Mouse (Mus musculus) induced T-regulatory cell, adult 2 months (primary cell): ENCODE measurements around the gene Smg5.
"Not testable (repeated sequence)": the region's sequence is repeated elsewhere in the genome, so short reads cannot be mapped to it uniquely, and the experiment has no call there.

Experiments
- DNase-seq: peaks from one replicate; pipeline ENCODE4 v3.0.0-alpha.2; 2012; ENCODE audit warnings: low read depth

The Smg5 gene

GRCm38 (mm10) chr3:88336058-88337013 is at the start of gene Smg5, which contains the start of gene Tmem79:
Gene Smg5 (plus strand): TSS chr3:88336260.
Gene Tmem79 (minus strand): TSS chr3:88336148.
- DNase-seq, result peak; percentile 98

- DNase-seq, result no peak
These were observed 49.0 kb upstream of the Smg5 start, which contains the start of gene Gm38392 for GRCm38 (mm10) chr3:88287110-88287509. Gene Gm38392 (minus strand): TSS chr3:88287210.

- not testable (repeated sequence) for DNase-seq
These were observed 47.8 kb upstream of the Smg5 start for GRCm38 (mm10) chr3:88288133-88288713.

GRCm38 (mm10) chr3:88291970-88292369 is 44.1 kb upstream of the Smg5 start:
- DNase-seq, result peak; percentile 62

- DNase-seq, result not testable (repeated sequence)
These were observed 40.8 kb upstream of the Smg5 start for GRCm38 (mm10) chr3:88295272-88295671.

GRCm38 (mm10) chr3:88296110-88296560 is 39.9 kb upstream of the Smg5 start:
- DNase-seq, result no peak

GRCm38 (mm10) chr3:88296561-88297318 is 39.3 kb upstream of the Smg5 start, which contains the start of the genes Tsacc and Cct3:
Gene Tsacc (minus strand): TSS chr3:88296999.
Gene Cct3 (plus strand): TSS chr3:88297116.
- DNase-seq, result peak; percentile 99

- peak; percentile 87 for DNase-seq
These were observed 38.7 kb upstream of the Smg5 start for GRCm38 (mm10) chr3:88297321-88297851.

- DNase-seq, result no peak
These were observed 36.9 kb upstream of the Smg5 start for GRCm38 (mm10) chr3:88299172-88299571.

GRCm38 (mm10) chr3:88324951-88325405 is 11.1 kb upstream of the Smg5 start, which contains the start of gene Glmp:
Gene Glmp (plus strand): TSS chr3:88325023.
- DNase-seq, result peak; percentile 81

- DNase-seq, result no peak
These were observed 7.1 kb upstream of the Smg5 start for GRCm38 (mm10) chr3:88328956-88329355.

- peak; percentile 86 for DNase-seq
These were observed 4.8 kb upstream of the Smg5 start for GRCm38 (mm10) chr3:88331282-88331681.

- no peak for DNase-seq
These were observed 1.9 kb upstream of the Smg5 start for GRCm38 (mm10) chr3:88334029-88334658.

- DNase-seq, result peak; percentile 39
These were observed 1.1 kb upstream of the Smg5 start for GRCm38 (mm10) chr3:88334902-88335435.

- DNase-seq, result no peak
These were observed 515 bp upstream of the Smg5 start for GRCm38 (mm10) chr3:88335436-88336053.

- DNase-seq, result peak; percentile 75
These were observed 1.4 kb downstream of the Smg5 start for GRCm38 (mm10) chr3:88337367-88338020.

GRCm38 (mm10) chr3:88338316-88338715 is 2.3 kb downstream of the Smg5 start:
- no peak for DNase-seq

GRCm38 (mm10) chr3:88339006-88339405 is 2.9 kb downstream of the Smg5 start:
- no peak for DNase-seq

GRCm38 (mm10) chr3:88350732-88351131 is 14.7 kb downstream of the Smg5 start:
- no peak for DNase-seq

- no peak for DNase-seq
These were observed 16.8 kb downstream of the Smg5 start for GRCm38 (mm10) chr3:88352907-88353306.
